Comparison of ENCODE assay signal across 8 mouse cellular contexts in the genomic region with DNA sequence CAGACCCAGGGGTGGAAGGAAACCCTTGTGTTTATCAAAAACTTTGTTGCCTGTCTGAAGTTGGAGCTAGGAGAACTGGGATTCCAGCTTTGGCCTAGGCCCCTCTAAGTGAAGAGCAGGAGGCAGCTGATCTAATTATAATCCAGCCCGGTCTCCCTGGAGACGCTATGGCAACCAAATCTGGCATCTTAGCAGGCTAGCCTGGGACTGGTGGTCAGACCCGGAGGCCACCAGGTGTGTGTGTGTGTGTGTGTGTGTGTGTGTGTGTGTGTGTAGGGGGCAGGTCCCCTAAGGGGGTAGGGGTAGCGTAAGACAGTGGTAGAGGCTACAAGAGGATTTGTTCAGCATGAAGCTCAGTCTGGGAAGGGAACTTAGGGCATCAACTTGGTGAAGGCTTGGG. TPM values are rescaled to one million over a fixed set of nuclear protein-coding genes. Genes with fewer than 3 reads are reported as not detected.
DNase-seq lines count a peak whose midpoint lies in the region; ATAC-seq and TF ChIP-seq lines count a peak whose summit lies in the region.

No protein-coding gene starts in this region.

- WGBS in forebrain, embryonic 15.5 days = 8% methylated on average over 4 of the region's 4 CpGs
- WGBS in midbrain, postnatal 0 days = 11% methylated on average over 4 of the region's 4 CpGs

- peaks cover 3% of the 10 kb centered on the region for H3K27me3 ChIP-seq in erythroblast, embryonic 14.5 days (ENCODE audit: control insufficient read depth)
- H3K27me3 ChIP-seq in forebrain, embryonic 15.5 days = no peaks in the 10 kb centered on the region
- no peaks in the 10 kb centered on the region for H3K27me3 ChIP-seq in midbrain, postnatal 0 days (ENCODE audit: insufficient read depth, low read length)

- H3K4me2 ChIP-seq in forebrain, embryonic 15.5 days (replicated peaks) = peak overlapping the region; percentile 72
- H3K4me2 ChIP-seq in midbrain, postnatal 0 days (ENCODE audit: low read depth, low read length, poor library complexity, severe bottlenecking) = peak overlapping the region; percentile 73

- peak overlapping the region; percentile 83 for H3K27ac ChIP-seq in forebrain, embryonic 15.5 days (replicated peaks)
- peak overlapping the region; percentile 82 for H3K27ac ChIP-seq in midbrain, postnatal 0 days (ENCODE audit: low read depth, low read length)

- H3K4me3 ChIP-seq in erythroblast, embryonic 14.5 days (replicated peaks) = peak overlapping the region; percentile 71
- H3K4me3 ChIP-seq in forebrain, embryonic 15.5 days = peak overlapping the region; percentile 51
- H3K4me3 ChIP-seq in midbrain, postnatal 0 days (ENCODE audit: low read depth, low read length) = peak overlapping the region; percentile 15

- intact Hi-C loops in left cerebral cortex, postnatal 10 days (cut with DNase I) = loop anchor here (5.0 kb wide), 1 partner anchor 53 kb away; no protein-coding TSS in a partner anchor

- H3K4me1 ChIP-seq in erythroblast, embryonic 14.5 days (ENCODE audit: control insufficient read depth) = peaks cover 63% of the 10 kb centered on the region
- H3K4me1 ChIP-seq in forebrain, embryonic 15.5 days = peaks cover 46% of the 10 kb centered on the region
- peaks cover 29% of the 10 kb centered on the region for H3K4me1 ChIP-seq in midbrain, postnatal 0 days (ENCODE audit: insufficient read depth, low read length)

- H3K9ac ChIP-seq in forebrain, embryonic 15.5 days (replicated peaks) = peak overlapping the region; percentile 20
- H3K9ac ChIP-seq in midbrain, postnatal 0 days (replicated peaks; ENCODE audit: low read length, poor library complexity, severe bottlenecking) = no peak overlapping the region; the same call in 1 of the 2 replicates

- TF ChIP-seq CTCF in midbrain, postnatal 0 days (IDR thresholded peaks at IDR 0.05) = no peak

- peaks cover 2% of the 10 kb centered on the region; the same call in 1 of the 2 replicates for H3K9me3 ChIP-seq in erythroblast, embryonic 14.5 days (ENCODE audit: control insufficient read depth, low read length)
- H3K9me3 ChIP-seq in forebrain, embryonic 15.5 days = no peaks in the 10 kb centered on the region
- no peaks in the 10 kb centered on the region for H3K9me3 ChIP-seq in midbrain, postnatal 0 days (ENCODE audit: low read length)

- DNase-seq in NIH3T3 (ENCODE audit: low read depth) = peak; percentile 35
- DNase-seq in left cerebral cortex, postnatal 10 days (ENCODE audit: extremely low spot score in 1 of 2, low spot score in 2 of 2) = peak; percentile 57 to 68
- DNase-seq in midbrain, postnatal 0 days (ENCODE audit: low spot score) = peak; percentile 79
- DNase-seq in urinary bladder, adult 2 months (ENCODE audit: low spot score) = no peak
- no peak for DNase-seq in kidney, postnatal 14 days

- no peak for ATAC-seq in erythroblast, adult 5-6 weeks (replicated peaks; ENCODE audit: low FRiP score, poor library complexity, severe bottlenecking)
- peak; percentile 54 for ATAC-seq in forebrain, embryonic 15.5 days (replicated peaks)
- ATAC-seq in midbrain, postnatal 0 days (ENCODE audit: low FRiP score) = peak; percentile 22; the same call in 1 of the 2 replicates

- H3K36me3 ChIP-seq in erythroblast, embryonic 14.5 days (ENCODE audit: control insufficient read depth) = peaks cover 30% of the 10 kb centered on the region
- H3K36me3 ChIP-seq in forebrain, embryonic 15.5 days = peaks cover 11% of the 10 kb centered on the region; the same call in 1 of the 2 replicates
- peaks cover 17% of the 10 kb centered on the region for H3K36me3 ChIP-seq in midbrain, postnatal 0 days (ENCODE audit: insufficient read depth, low read length)

RNA-seq across cellular contexts. Expression of a gene that starts 10.5 kb away (rescaled TPM):
- 1.1 and 1.4 TPM in 2 replicates for polyA plus RNA-seq in erythroblast, embryonic 14.5 days (2012)
- total RNA-seq in erythroblast, adult 5-6 weeks (2015; ENCODE audit: low replicate concordance) = 6.1 and 21.7 TPM in 2 replicates
- 1.5 and 5.8 TPM in 2 replicates for total RNA-seq in erythroblast, adult 5-6 weeks (2017; ENCODE audit: low replicate concordance)
- 60.9 and 61.6 TPM in 2 replicates for polyA plus RNA-seq in forebrain, embryonic 15.5 days (2015; fragmentation: Nextera tagmentation; extraction: Ambion mirVana)
- 10 to 100 TPM; 38.7 to 39.6 TPM for total RNA-seq in left cerebral cortex, postnatal 10 days (2021)
- total RNA-seq in midbrain, postnatal 0 days (2014; rRNA removed) = 37.3 and 39.8 TPM in 2 replicates
- 56.8 and 61.2 TPM in 2 replicates for polyA plus RNA-seq in midbrain, postnatal 0 days (2015; fragmentation: Nextera tagmentation; extraction: Ambion mirVana)
- polyA plus RNA-seq in urinary bladder, adult 2 months (2012; rRNA removed) = 24.5 and 25.9 TPM in 2 replicates

RNA-seq across cellular contexts. Expression of a gene that starts 11.5 kb away (rescaled TPM):
- 1.8 and 1.9 TPM in 2 replicates for polyA plus RNA-seq in erythroblast, embryonic 14.5 days (2012)
- total RNA-seq in erythroblast, adult 5-6 weeks (2015; ENCODE audit: low replicate concordance) = 0.77 and 2.9 TPM in 2 replicates
- total RNA-seq in erythroblast, adult 5-6 weeks (2017; ENCODE audit: low replicate concordance) = 3.3 and 4.3 TPM in 2 replicates
- polyA plus RNA-seq in forebrain, embryonic 15.5 days (2015; fragmentation: Nextera tagmentation; extraction: Ambion mirVana) = 55.7 and 62.2 TPM in 2 replicates
- total RNA-seq in left cerebral cortex, postnatal 10 days (2021) = 10 to 100 TPM; 32.5 to 35.9 TPM
- 82.4 and 86.3 TPM in 2 replicates for total RNA-seq in midbrain, postnatal 0 days (2014; rRNA removed)
- polyA plus RNA-seq in midbrain, postnatal 0 days (2015; fragmentation: Nextera tagmentation; extraction: Ambion mirVana) = 56.1 and 59.2 TPM in 2 replicates
- 83.4 and 103 TPM in 2 replicates for polyA plus RNA-seq in urinary bladder, adult 2 months (2012; rRNA removed)

RNA-seq across cellular contexts. Expression of a gene that starts 13.6 kb away (rescaled TPM):
- not detected in 2 replicates for polyA plus RNA-seq in erythroblast, embryonic 14.5 days (2012)
- total RNA-seq in erythroblast, adult 5-6 weeks (2015; ENCODE audit: low replicate concordance) = not detected in 2 replicates
- not detected in 2 replicates for total RNA-seq in erythroblast, adult 5-6 weeks (2017; ENCODE audit: low replicate concordance)
- not detected in 2 replicates for polyA plus RNA-seq in forebrain, embryonic 15.5 days (2015; fragmentation: Nextera tagmentation; extraction: Ambion mirVana)
- total RNA-seq in left cerebral cortex, postnatal 10 days (2021) = not detected
- not detected in 2 replicates for total RNA-seq in midbrain, postnatal 0 days (2014; rRNA removed)
- not detected in 2 replicates for polyA plus RNA-seq in midbrain, postnatal 0 days (2015; fragmentation: Nextera tagmentation; extraction: Ambion mirVana)
- not detected in 2 replicates for polyA plus RNA-seq in urinary bladder, adult 2 months (2012; rRNA removed)

RNA-seq across cellular contexts. Expression of a gene that starts 21.6 kb away (rescaled TPM):
- polyA plus RNA-seq in erythroblast, embryonic 14.5 days (2012) = not detected in 2 replicates
- not detected in 2 replicates for total RNA-seq in erythroblast, adult 5-6 weeks (2015; ENCODE audit: low replicate concordance)
- total RNA-seq in erythroblast, adult 5-6 weeks (2017; ENCODE audit: low replicate concordance) = not detected in 2 replicates
- polyA plus RNA-seq in forebrain, embryonic 15.5 days (2015; fragmentation: Nextera tagmentation; extraction: Ambion mirVana) = 0.93 and 1.0 TPM in 2 replicates
- under 1 TPM; 0.19 to 0.26 TPM for total RNA-seq in left cerebral cortex, postnatal 10 days (2021)
- 1.5 and 2.0 TPM in 2 replicates for total RNA-seq in midbrain, postnatal 0 days (2014; rRNA removed)
- polyA plus RNA-seq in midbrain, postnatal 0 days (2015; fragmentation: Nextera tagmentation; extraction: Ambion mirVana) = 1.9 TPM in 2 replicates
- 0.06 TPM in 2 replicates for polyA plus RNA-seq in urinary bladder, adult 2 months (2012; rRNA removed)

RNA-seq across cellular contexts. Expression of a gene that starts 29.7 kb away (rescaled TPM):
- 0.02 and 0.05 TPM in 2 replicates for polyA plus RNA-seq in erythroblast, embryonic 14.5 days (2012)
- not detected in 2 replicates for total RNA-seq in erythroblast, adult 5-6 weeks (2015; ENCODE audit: low replicate concordance)
- not detected in 2 replicates for total RNA-seq in erythroblast, adult 5-6 weeks (2017; ENCODE audit: low replicate concordance)
- 15.7 and 18.8 TPM in 2 replicates for polyA plus RNA-seq in forebrain, embryonic 15.5 days (2015; fragmentation: Nextera tagmentation; extraction: Ambion mirVana)
- 10 to 100 TPM; 29.6 to 34.2 TPM for total RNA-seq in left cerebral cortex, postnatal 10 days (2021)
- 56.5 and 169 TPM in 2 replicates for total RNA-seq in midbrain, postnatal 0 days (2014; rRNA removed)
- 15.8 and 18.5 TPM in 2 replicates for polyA plus RNA-seq in midbrain, postnatal 0 days (2015; fragmentation: Nextera tagmentation; extraction: Ambion mirVana)
- polyA plus RNA-seq in urinary bladder, adult 2 months (2012; rRNA removed) = 147 and 181 TPM in 2 replicates

Comparison
In these comparisons a context has a peak if more than half of its experiments do, and no peak if none do; other contexts are left out.
1. H3K4me3 ChIP-seq: peak in every context shown above with its lines; median percentile 71 in erythroblast, embryonic 14.5 days; 51 in forebrain, embryonic 15.5 days; 15 in midbrain, postnatal 0 days.
2. DNase-seq: peak in NIH3T3 (single experiment), left cerebral cortex, postnatal 10 days (2 of 2) and midbrain, postnatal 0 days (single experiment); none in urinary bladder, adult 2 months (single experiment) and kidney, postnatal 14 days (single experiment).
3. RNA of a gene that starts 10.5 kb away (polyA plus RNA-seq): 60.9 to 61.6 TPM in forebrain, embryonic 15.5 days, 56.8 to 61.2 TPM in midbrain, postnatal 0 days and 24.5 to 25.9 TPM in urinary bladder, adult 2 months; 1.1 to 1.4 TPM in erythroblast, embryonic 14.5 days; every median in the first group is over 10 times any median in the second.
4. RNA of a gene that starts 11.5 kb away (polyA plus RNA-seq): 83.4 to 103 TPM in urinary bladder, adult 2 months, 55.7 to 62.2 TPM in forebrain, embryonic 15.5 days and 56.1 to 59.2 TPM in midbrain, postnatal 0 days; 1.8 to 1.9 TPM in erythroblast, embryonic 14.5 days; every median in the first group is over 10 times any median in the second.